Mouse (Mus musculus) layer of hippocampus, adult 2 months (tissue): ENCODE data around the gene Ush1g. TPM values are rescaled to one million over a fixed set of nuclear protein-coding genes. Genes with fewer than 3 reads are reported as not detected.

Source experiments
- DNase-seq, 2 experiments: peaks; one replicate each; pipeline ENCODE4 v3.0.0; 2022; ENCODE audit warnings: low spot score in 2 of 2
- H3K27ac ChIP-seq: fragments of 200-600 bp; 2 replicates; pipeline ENCODE4 v1.8.1; 2022
- H3K4me3 ChIP-seq: fragments of 200-600 bp; 2 replicates; pipeline ENCODE4 v1.8.1; 2022; ENCODE audit warnings: mild to moderate bottlenecking
- CTCF ChIP-seq: fragments of 200-600 bp; conservative IDR thresholded peaks from 2 replicates; pipeline ENCODE4 v1.8.1; 2022; ENCODE audit warnings: antibody characterized with exemption, mild to moderate bottlenecking, moderate library complexity
- long read RNA-seq, 2 experiments: library from polyadenylated mRNA; stranded (forward); transcript quantifications; one replicate each; pipeline ENCODE4 v2.0.0; 2021; ENCODE audit warnings: borderline mapping rate in 2 of 2
- total RNA-seq, 2 experiments: library from RNA; stranded (reverse); gene quantifications; 2 replicates each; pipeline ENCODE4 v1.2.3; 2021

The Ush1g gene
- total RNA-seq: under 1 TPM; 0.37 to 0.64 TPM
- long read RNA-seq, experiment 1: 0 reads
- long read RNA-seq, experiment 2: 0 reads

GRCm38 (mm10) chr11:115321906-115322693, at the start of gene Ush1g:
Ush1g (minus strand) TSS chr11:115322041.
- peak within 1 kb of the TSS; percentile 31; the same call in 1 of the 2 replicates for H3K4me3 ChIP-seq
- TF ChIP-seq CTCF: peak; percentile 87
- DNase-seq: peak in 1 of 2 experiments; percentile 51
- no peak within 1 kb of the TSS for H3K27ac ChIP-seq

GRCm38 (mm10) chr11:115371354-115371753, 49.5 kb upstream of the Ush1g start:
- no peak for DNase-seq
- TF ChIP-seq CTCF: no peak
- H3K4me3 ChIP-seq: no peak overlapping the region
- no peak overlapping the region for H3K27ac ChIP-seq

DNA sequence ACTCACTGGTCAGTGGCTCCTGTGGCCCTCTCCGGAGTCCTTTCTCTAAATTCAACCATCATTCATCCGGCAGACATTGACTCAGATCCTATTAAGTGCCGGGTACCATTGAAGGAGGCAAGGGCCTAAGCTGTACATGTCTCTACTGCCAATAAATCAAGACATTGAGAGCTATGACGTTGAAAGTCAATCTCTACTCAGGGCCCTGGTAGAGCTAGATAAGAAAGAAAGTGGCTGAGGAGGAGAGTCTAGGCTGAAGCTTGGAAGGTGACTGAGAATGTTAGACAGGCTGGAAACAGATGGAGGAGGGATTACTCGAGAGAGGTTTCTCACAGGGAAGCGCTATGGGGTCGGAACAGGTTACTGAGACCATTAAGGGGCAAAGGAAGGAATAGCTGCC, 48.5 kb upstream of the Ush1g start:
- H3K27ac ChIP-seq: no peak overlapping the region
- no peak overlapping the region for H3K4me3 ChIP-seq
- no peak for DNase-seq
- TF ChIP-seq CTCF: no peak

- Histone ChIP-seq H3K4me3 (peak within 1 kb of the TSS; percentile 96), H3K27ac (peak within 1 kb of the TSS; percentile 95)
- peak; percentile 90 to 91 for DNase-seq
- no peak for TF ChIP-seq CTCF
Measured at GRCm38 (mm10) chr11:115367395-115367944, 45.6 kb upstream of the Ush1g start, which contains the start of gene Hid1. Hid1 (minus strand) TSS chr11:115367756.

DNA sequence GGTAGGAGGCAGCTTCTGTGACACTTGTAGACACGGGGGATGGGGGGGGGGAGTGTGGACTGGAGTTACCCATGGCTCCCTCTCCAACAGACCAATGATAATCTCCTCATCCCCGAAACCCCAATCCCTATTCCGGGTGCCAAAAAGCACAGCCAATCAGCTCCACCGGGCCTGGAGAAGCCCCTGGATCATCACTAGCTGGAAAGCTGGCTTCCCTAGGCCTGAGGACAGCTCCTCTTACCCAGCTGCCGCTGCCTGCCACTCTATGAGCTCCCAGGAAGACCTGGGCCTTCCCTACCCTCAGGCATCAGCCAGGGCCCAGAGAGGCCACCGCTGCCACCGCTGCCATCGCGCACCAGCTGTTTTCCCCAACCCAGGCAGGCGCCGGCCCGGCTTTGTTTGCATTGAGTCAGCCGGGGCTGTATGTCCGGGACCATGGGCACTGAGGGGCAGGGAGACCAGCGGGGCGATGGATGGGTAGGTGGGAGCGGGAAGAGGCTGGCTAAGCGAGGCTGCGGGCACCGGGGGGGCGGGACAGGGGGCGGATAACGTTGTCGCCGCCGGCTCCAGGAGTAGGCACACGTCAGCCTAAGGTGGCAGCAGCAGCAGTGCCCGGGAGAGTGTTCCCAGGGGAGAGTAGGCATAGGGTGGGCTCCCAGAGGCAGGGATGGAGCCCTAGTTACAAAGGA, 45.0 kb upstream of the Ush1g start:
- H3K27ac ChIP-seq: peak overlapping the region; percentile 95
- DNase-seq: peak; percentile 72 to 73
- peak overlapping the region; percentile 96 for H3K4me3 ChIP-seq
- no peak for TF ChIP-seq CTCF

GRCm38 (mm10) chr11:115366039-115366705, 44.3 kb upstream of the Ush1g start:
- DNase-seq: no peak
- TF ChIP-seq CTCF: no peak
- H3K27ac ChIP-seq: peak overlapping the region; percentile 95
- peak overlapping the region; percentile 96 for H3K4me3 ChIP-seq

DNA sequence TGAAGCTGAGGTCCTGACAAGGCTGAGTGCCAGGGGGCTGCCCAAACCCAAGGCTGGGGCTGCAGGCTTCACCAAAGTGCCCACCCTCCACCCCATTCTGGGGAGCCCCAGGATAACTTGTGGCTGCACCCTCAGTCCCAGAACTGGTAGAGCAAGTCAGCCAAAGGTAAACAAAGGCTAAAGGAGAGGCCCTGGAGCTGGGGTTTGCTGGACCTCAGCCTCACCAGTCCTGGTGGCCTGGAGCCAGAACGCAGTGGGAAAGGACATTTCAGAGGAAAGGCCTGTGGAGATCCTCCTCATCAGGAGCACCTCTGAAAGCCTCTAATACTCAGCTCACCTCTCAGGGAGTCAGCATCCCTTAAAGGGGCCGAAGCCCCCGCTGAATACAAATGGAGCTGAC, 42.3 kb upstream of the Ush1g start:
- Histone ChIP-seq H3K4me3 (no peak overlapping the region), H3K27ac (no peak overlapping the region)
- no peak for DNase-seq
- TF ChIP-seq CTCF: no peak

DNA sequence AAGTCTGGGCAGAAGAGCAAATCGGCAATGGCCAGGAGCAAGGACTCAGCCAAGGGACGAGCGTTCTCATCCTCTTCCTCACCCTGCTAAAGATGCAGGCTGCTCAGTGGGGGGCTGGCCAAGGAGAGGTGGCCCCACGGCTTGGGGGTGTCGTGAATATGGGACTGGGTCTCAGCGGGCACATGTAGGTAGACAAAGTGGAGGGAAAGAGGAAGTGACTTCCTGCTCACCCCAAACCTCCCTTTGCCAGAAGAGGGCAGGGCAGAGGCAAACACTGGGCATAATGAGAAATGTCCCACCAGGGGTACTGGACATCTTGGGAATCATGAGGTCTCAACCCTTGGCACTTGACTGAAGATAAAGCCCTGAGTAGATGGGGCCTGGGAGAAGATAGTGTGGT, 37.9 kb upstream of the Ush1g start:
- TF ChIP-seq CTCF: peak; percentile 47
- DNase-seq: no peak
- peak overlapping the region; percentile 64; the same call in 1 of the 2 replicates for H3K27ac ChIP-seq
- H3K4me3 ChIP-seq: no peak overlapping the region

- Histone ChIP-seq H3K27ac (peak overlapping the region; percentile 64; the same call in 1 of the 2 replicates), H3K4me3 (no peak overlapping the region)
- TF ChIP-seq CTCF: no peak
- DNase-seq: no peak
Measured at GRCm38 (mm10) chr11:115359293-115359692, 37.5 kb upstream of the Ush1g start.

DNA sequence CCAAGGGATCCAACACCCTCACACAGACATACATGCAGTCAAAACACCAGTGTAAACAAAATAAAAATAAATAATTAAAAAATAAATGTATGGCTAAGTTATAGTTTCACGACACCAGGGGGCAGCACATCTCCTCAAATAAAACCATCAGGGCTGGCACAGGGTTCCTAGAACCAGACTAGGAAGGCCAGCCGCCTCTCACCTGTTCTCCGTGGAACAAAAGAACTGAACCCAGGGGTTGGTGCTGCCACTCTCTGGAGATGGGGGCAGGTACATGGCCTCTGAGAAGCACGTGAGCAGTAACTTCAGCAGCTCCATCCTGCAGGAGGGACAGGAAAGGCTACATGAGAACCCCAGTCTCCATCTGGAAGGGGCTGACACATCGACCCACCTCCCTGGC, 36.6 kb upstream of the Ush1g start:
- peak; percentile 85 for TF ChIP-seq CTCF

DNA sequence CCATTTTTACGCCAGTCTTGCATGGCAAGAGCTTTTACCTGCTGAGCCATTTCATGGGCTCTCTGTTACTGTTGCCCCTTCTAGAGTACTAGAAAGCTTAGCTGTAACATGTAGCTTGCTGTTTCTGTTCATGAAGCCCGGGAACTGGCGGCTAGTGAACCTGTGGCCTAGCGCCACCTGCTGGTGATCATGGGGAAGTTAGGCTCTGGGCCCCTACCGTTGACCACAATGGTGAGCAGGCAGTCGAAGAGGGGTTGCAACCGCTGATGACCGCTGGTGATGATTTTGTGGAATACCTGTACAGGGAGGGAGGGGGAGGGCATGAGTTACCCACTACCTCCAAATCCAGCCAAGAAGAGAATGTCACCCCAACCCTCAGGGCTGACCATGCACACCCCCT, 32.3 kb upstream of the Ush1g start:
- TF ChIP-seq CTCF: peak; percentile 94
- no peak overlapping the region for H3K27ac ChIP-seq
- peak in 1 of 2 experiments; percentile 72 for DNase-seq
- H3K4me3 ChIP-seq: no peak overlapping the region

More for the DNA sequence above, 36.6 kb upstream of the Ush1g start:
- H3K27ac ChIP-seq: peak overlapping the region; percentile 64
- DNase-seq: peak in 1 of 2 experiments; percentile 75
- no peak overlapping the region for H3K4me3 ChIP-seq

DNA sequence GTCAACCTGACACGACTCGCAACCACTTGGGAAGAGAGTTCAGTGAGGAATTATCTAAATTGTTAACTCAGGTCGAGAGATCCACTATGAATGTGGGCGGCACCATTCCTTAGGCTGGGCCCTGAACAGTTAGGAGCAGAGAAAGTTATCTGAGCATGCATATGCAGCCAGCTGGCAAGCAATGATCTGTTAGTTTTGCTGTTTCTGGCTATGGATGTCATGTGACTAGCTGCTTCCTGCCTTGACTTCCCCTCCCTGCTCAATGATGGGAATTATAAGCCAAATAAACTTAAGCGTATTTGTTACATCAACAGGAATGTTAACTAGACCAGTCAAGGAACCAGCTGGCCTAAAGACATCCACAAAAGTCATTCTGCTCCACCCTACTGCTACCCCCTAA, 31.5 kb upstream of the Ush1g start:
- no peak overlapping the region for H3K4me3 ChIP-seq
- no peak for DNase-seq
- H3K27ac ChIP-seq: no peak overlapping the region
- no peak for TF ChIP-seq CTCF
